Mouse (Mus musculus) cerebellum, postnatal 14 days (tissue): ENCODE data around the gene Mxra7.

Experiments
- DNase-seq, 2 experiments: peaks; one replicate each; pipeline ENCODE4 v3.0.0; 2021; ENCODE audit warnings: mixed read lengths in 2 of 2

Mxra7 gene

GRCm38 (mm10) chr11:116816769-116817168 is 11.1 kb downstream of the Mxra7 start:
- DNase-seq = no peak

- peak; percentile 23 to 34 for DNase-seq
These were observed 12.9 kb downstream of the Mxra7 start for GRCm38 (mm10) chr11:116814884-116815415.

DNA sequence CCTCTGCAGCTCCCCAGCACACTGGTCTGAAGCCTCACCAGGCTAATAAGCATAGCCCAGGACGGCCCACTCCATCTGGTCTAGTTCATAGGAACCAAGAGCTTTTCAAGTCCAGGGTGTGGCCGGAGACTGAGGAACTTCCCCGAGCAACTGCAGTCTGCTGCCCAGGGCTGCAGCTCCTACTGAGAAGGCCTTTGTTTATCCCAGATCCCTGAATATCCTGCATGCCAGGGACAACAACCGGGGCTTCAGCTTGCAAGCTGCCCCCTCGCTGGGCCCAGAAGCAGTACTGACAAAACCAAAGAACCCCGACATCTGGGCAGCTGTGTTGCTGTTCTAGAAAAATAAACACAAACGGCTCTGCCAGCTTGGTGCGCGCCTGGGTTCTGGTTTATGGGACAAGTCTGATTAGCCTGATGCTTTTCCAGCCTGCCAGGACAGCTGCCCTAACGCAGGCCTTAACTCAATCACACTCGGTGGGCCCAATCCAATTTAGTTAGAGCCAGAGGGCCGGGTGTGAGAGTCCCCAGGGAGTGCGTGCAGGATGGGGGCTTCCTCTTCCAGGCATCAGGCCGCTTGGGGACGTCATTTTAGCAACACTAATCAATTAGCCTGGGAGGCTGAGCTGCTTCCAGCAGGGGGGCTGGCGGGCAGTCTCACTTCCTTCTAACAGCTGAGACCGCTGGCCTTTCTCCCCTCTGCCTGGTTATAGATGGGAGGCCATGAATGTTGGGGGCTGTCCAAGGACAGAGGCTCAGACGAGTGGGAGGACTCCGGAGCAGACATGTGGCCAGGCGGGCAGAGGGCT is 13.6 kb downstream of the Mxra7 start:
- DNase-seq = peak; percentile 70 to 80

DNA sequence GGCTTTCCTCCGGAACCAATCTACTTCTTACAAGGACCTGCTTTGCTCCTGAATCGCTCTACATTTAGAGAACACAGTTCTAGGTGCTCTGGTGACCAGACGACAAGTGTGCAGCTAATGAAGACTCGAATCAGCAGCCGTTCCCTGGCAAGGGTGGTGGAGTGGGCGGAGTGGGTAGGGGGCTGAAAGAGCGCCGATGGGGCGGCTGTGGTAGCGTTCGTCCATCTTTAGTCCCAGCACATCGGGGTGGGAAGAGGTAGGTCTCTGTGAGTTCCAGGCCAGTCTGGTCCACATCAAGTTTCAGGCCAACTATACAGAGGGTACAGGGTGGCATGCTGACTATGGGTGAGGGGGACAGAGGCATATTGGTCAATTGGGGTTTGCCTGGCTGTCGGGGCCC is 14.2 kb downstream of the Mxra7 start:
- DNase-seq = peak in 1 of 2 experiments; percentile 35

DNA sequence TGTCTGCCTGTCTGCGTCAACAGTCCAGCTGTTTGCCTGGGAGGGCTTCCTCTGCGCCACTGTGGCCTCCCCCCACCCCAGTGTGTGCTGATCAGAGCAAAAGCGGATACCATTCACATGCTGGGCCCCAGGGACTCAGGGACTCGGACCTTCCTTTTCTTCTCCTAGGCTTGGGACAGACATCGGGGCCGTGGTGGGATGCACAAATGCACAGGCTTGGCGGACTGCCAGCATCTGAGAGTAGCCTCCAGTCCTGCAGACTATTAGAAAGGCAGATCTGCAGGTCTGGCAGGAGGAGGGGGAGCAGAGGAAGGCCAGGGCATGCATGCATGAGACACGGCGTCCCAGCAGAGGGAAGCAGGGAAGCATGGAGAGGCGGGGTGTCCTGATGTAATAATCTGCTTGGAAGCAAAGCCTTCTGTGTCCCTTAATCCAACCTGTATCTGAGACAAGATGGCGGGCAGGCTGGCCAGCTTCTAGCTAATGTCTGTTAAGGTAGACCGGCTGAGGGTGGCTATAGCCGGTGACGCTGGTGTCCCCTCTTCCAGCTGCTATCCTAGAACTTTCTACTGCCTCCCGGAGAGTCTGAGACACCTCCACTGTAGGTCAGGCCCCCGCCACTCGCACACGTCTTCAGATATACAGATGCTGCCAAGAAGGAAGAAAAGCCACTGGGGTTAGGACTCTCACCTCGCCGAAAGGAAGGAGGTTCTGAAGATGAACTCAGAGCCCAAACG is 14.9 kb downstream of the Mxra7 start:
- peak; percentile 64 to 76 for DNase-seq

DNA sequence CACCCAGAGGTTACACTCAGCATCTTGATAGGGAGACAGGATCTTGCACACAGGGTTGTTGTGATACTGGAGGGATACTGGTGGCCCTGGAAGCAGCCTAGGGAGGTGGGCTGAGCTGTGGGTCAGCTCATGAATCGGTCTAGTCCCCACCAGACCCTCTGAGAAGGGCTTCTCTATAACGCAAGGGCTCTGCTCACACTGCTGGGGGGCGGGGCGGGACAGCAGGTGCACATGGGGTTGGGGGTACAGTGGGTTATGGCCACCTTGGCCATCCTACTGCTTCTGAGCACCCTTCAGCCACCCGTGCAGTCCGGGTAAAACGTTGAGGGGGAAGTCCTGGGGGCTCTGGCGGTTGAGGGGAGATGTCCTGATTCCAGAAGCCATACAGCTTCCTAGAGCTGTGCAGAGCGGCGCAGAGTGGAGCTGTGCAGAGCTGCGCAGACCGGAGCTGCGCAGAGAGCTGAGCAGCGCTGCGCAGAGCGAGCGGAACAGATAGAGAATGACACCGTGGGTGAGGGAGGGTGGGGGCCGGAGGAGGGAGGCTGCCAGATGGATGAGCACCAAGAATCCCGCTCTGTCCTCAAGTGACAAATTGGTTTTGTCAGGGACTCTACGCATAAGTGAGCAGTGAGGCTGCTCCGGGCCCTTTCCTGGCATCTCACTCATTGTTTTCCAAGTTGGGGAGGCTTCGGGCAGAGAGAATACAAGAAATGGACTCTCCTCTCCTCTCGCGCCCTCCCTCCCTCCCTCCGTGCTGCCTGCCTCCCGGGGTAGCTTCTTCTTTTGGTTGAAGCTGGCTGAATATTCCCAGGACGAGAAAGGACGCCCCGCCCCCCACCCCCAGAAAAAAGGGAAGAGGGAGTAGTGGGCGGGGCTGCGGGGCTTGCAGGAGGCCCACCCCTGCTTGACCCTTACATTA is 16.6 kb downstream of the Mxra7 start:
- DNase-seq = peak; percentile 89 to 93

DNA sequence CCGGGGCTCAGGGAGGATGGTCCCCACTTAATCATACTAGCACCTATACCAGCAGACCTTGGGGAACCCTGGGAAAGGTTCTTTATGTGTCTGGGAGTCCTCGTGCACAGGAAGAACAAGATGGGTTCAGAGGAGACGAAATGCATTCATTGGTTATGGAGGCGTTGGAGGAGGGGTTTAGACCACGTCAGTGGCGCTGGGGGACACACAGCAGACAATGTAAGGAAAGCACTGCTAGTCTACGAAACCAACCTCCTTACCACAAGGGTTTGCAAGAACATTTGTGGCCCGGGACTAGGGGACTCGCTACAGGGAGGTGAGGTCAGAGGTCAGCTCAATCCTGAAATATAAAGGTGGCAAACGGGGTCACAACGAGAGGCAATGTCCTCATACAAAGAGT is 17.3 kb downstream of the Mxra7 start:
- DNase-seq = peak; percentile 29 to 35

DNA sequence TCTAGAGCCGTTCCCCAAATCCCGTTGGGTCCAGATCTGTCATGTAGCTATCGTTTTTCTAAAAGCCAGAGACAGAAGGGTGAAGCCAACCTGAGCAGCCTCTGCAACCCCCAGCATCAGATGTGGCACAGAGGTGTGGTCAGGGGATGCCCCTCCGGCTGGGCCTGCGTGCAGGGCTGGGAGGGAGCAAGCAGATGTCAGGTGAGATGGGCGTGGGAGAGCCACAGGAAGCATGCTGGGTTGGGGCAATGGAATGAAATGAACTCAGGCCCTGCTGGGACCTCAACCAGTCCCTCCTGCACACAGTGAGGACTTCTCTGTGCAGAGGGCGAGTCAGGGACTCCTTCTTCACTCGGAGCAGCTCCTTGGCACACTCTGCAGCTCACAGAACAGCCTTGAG is 18.3 kb downstream of the Mxra7 start:
- DNase-seq = peak in 1 of 2 experiments; percentile 25

- DNase-seq = peak; percentile 33 to 63
These were observed 18.9 kb downstream of the Mxra7 start for GRCm38 (mm10) chr11:116808811-116809395.

GRCm38 (mm10) chr11:116807938-116808606 is 19.8 kb downstream of the Mxra7 start:
- peak; percentile 95 to 96 for DNase-seq

- peak in 1 of 2 experiments; percentile 42 for DNase-seq
These were observed 20.3 kb downstream of the Mxra7 start for GRCm38 (mm10) chr11:116807526-116807925.

DNA sequence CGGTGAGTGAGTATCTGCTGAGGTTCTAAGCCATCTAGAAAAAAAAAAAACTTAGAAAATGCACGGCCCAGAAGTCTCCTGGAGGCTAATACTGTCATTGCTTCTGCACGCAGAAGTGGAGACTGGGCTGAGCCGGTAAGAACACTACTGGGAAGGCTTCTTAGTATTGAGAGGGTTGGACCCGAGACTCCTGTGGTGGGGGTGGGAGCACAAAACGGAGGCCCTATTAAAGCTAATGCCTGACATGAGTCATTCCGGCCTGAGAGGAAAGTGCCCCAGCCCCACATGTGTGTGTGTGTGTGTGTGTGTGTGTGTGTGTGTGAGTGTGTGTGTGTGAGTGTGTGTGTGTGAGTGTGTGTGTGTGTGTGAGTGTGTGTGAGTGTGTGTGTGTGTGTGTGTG is 20.7 kb downstream of the Mxra7 start:
- DNase-seq = no peak

GRCm38 (mm10) chr11:116806136-116807071 is 21.4 kb downstream of the Mxra7 start:
- DNase-seq = peak; percentile 37 to 50

DNA sequence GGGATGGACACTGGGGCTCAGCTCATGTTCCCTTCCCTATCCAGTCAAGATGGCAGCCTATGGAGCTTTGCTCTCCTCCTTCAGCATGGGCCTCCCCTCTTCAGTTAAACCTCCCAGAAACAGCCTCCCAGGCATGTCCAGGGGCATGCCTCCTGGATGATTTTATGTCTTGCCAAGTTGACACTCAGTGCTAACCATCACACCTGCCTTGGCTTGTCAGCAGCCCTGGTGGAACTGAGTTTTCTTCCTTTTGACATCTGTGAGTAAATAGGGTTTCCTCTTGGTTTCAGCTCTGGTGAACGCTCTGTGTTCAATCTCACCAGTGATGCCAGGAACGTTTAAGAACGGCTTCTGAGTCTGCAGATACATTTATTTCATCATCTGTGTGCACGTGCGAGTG is 25.1 kb downstream of the Mxra7 start:
- DNase-seq = no peak

- no peak for DNase-seq
These were observed 26.7 kb downstream of the Mxra7 start for GRCm38 (mm10) chr11:116801106-116801505.

- peak; percentile 86 to 92 for DNase-seq
These were observed 28.5 kb downstream of the Mxra7 start for GRCm38 (mm10) chr11:116799364-116799763.

GRCm38 (mm10) chr11:116784221-116784620 is 43.6 kb downstream of the Mxra7 start:
- no peak for DNase-seq

GRCm38 (mm10) chr11:116782737-116783145 is 45.1 kb downstream of the Mxra7 start:
- no peak for DNase-seq

GRCm38 (mm10) chr11:116775407-116775806 is 52.4 kb downstream of the Mxra7 start, which contains the start of gene St6galnac1:
TSS of gene St6galnac1 (minus strand) at chr11:116775507.
- no peak for DNase-seq

- DNase-seq = no peak
These were observed 54.6 kb downstream of the Mxra7 start for GRCm38 (mm10) chr11:116773205-116773604.
